Mouse (Mus musculus) bone marrow macrophage, adult 2 months (primary cell): ENCODE measurements around the gene Dhodh.

Source experiments
- CTCF ChIP-seq: IDR thresholded peaks from 2 replicates; pipeline ENCODE4 v1.5.1; 2012; ENCODE audit warnings: low read depth, mild to moderate bottlenecking, low read length, moderate library complexity
- POLR2A ChIP-seq: IDR thresholded peaks from 2 replicates; pipeline ENCODE4 v1.6.1; 2012; ENCODE audit warnings: mild to moderate bottlenecking, low read depth, low read length, borderline replicate concordance

DNA sequence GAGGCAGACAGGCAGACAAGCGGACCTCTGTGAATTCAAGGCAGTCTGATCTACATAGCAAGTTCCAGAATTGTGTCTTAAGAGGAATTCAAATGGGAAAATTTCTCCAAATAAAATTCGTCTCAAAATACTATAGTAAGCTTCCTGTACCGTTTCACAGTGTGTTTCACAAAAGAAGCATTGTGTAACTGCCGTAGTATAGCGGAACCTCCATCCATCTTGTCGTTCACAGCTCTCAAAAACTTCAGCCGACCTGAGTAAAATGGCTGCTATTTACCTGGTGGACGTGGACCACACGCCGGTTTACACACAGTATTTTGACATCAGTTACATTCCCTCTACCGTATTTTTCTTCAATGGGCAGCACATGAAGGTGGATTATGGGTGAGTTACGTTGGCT is 37.3 kb downstream of the Dhodh start:
- TF ChIP-seq CTCF, result no peak
- no peak for TF ChIP-seq POLR2A
